29 mouse cellular contexts compared by ENCODE assay signal in the genomic region with DNA sequence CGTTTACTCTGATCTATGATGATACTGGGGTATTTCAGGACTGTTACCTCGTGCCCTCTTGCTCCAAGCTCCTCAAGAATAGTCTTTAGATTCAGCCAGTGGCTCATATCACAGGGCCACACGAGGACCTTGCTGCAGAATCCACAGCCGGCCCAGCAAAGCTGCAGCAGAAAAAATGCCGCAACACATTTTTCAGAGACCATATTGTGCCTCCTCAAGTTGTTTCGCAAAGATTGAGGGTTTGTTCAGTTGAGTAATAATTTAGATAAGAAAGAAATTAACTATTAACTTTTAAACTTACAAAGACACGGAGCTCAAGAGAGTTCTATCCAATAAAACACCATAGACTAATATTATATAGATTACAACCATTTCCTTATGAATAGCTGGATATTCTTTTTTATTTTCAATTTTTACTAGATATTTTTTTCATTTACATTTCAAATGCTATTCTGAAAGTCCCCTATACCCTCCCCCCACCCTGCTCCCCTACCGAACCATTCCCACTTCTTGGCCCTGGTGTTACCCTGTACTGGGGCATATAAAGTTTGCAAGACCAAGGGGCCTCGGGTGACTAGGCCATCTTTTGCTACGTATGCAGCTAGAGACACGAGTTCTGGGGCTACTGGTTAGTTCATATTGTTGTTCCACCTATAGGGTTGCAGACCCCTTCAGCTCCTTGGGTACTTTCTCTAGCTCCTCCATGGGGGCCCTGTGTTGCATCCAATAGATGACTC. TPM values are rescaled to one million over a fixed set of nuclear protein-coding genes. Genes with fewer than 3 reads are reported as not detected.
DNase-seq lines count a peak whose midpoint lies in the region; ATAC-seq and TF ChIP-seq lines count a peak whose summit lies in the region.
"Had no signal": no experiment of that assay in that cellular context is flagged by ENCODE, and none has a peak within 500 bp of the region (broad histone marks: within the 10 kb centered on the region; RNA-seq: fewer than 3 reads in every experiment).

A gene (minus strand): TSS at position 235 of the 737 bp plus-strand sequence.

- H3K27me3 ChIP-seq in lung, embryonic 16.5 days (ENCODE audit: control insufficient read depth, insufficient read depth, low read depth, low read length): no peaks in the 10 kb centered on the region
- no peaks in the 10 kb centered on the region for H3K27me3 ChIP-seq in intestine, embryonic 15.5 days (replicated peaks)
- H3K27me3 ChIP-seq in intestine, embryonic 16.5 days (replicated peaks; ENCODE audit: control insufficient read depth, insufficient read depth, low read length): no peaks in the 10 kb centered on the region
- no peaks in the 10 kb centered on the region for H3K27me3 ChIP-seq in small intestine, adult 2 months (ENCODE audit: control insufficient read depth, insufficient read depth, low read length)
- H3K27me3 ChIP-seq: embryonic facial prominence, embryonic 13.5 days; embryonic facial prominence, embryonic 15.5 days; forebrain, embryonic 12.5 days had no signal

- H3K27ac ChIP-seq in lung, embryonic 16.5 days (ENCODE audit: low read length): no peak within 1 kb of the TSS
- H3K27ac ChIP-seq in intestine, embryonic 15.5 days: no peak within 1 kb of the TSS
- H3K27ac ChIP-seq in intestine, embryonic 16.5 days (ENCODE audit: low read length): peak within 1 kb of the TSS; percentile 64
- peak within 1 kb of the TSS; percentile 95 for H3K27ac ChIP-seq in small intestine, adult 2 months (ENCODE audit: insufficient read depth, low read depth, low read length)
- H3K27ac ChIP-seq in gastrocnemius, adult 2 months: no peak within 1 kb of the TSS
- H3K27ac ChIP-seq: embryonic facial prominence, embryonic 13.5 days; embryonic facial prominence, embryonic 15.5 days; forebrain, embryonic 10.5 days; forebrain, embryonic 12.5 days had no signal

- 56% methylated on average over 11 of the region's 11 CpGs for WGBS in lung, embryonic 16.5 days
- 57% methylated on average over 11 of the region's 11 CpGs for WGBS in intestine, embryonic 15.5 days
- WGBS in intestine, embryonic 16.5 days: 55% methylated on average over 11 of the region's 11 CpGs
- 26% methylated on average over 11 of the region's 11 CpGs for WGBS in small intestine, adult 2 months

- TF ChIP-seq POLR2A in small intestine, adult 2 months (IDR thresholded peaks at IDR 0.05; ENCODE audit: low read depth, low read length): peak; percentile 53; the same call in 1 of the 2 replicates

- ATAC-seq in lung, embryonic 16.5 days (ENCODE audit: low read depth): 0 out of 2 replicates have a peak, but pooled peaks have one; percentile 10
- peak; percentile 86 for ATAC-seq in intestine, embryonic 15.5 days
- peak; percentile 84 for ATAC-seq in intestine, embryonic 16.5 days
- ATAC-seq: forebrain, embryonic 14.5 days; forebrain, embryonic 16.5 days had no signal

- intact Hi-C loops in gastrocnemius, adult 2 months (cut with DNase I): no loop called here

- no peak for TF ChIP-seq CTCF in small intestine, adult 2 months (IDR thresholded peaks at IDR 0.05; ENCODE audit: extremely low read depth, insufficient read length, insufficient replicate concordance, low read depth, low read length)
- no peak for TF ChIP-seq CTCF in gastrocnemius, adult 2 months (IDR thresholded peaks at IDR 0.05)

- no peaks in the 10 kb centered on the region for H3K4me1 ChIP-seq in lung, embryonic 16.5 days (replicated peaks; ENCODE audit: control insufficient read depth, insufficient read depth, low read length)
- H3K4me1 ChIP-seq in intestine, embryonic 15.5 days (replicated peaks): no peaks in the 10 kb centered on the region
- no peaks in the 10 kb centered on the region for H3K4me1 ChIP-seq in intestine, embryonic 16.5 days (ENCODE audit: control insufficient read depth, insufficient read depth, low read length)
- H3K4me1 ChIP-seq in small intestine, adult 2 months (ENCODE audit: control insufficient read depth, insufficient read depth, insufficient read length, low read length): peaks cover 6% of the 10 kb centered on the region; the same call in 1 of the 2 replicates
- H3K4me1 ChIP-seq: embryonic facial prominence, embryonic 13.5 days; embryonic facial prominence, embryonic 15.5 days; forebrain, embryonic 10.5 days; forebrain, embryonic 12.5 days had no signal

- no peaks in the 10 kb centered on the region for H3K36me3 ChIP-seq in lung, embryonic 16.5 days (ENCODE audit: control insufficient read depth, insufficient read depth, low read length)
- no peaks in the 10 kb centered on the region for H3K36me3 ChIP-seq in intestine, embryonic 15.5 days
- no peaks in the 10 kb centered on the region for H3K36me3 ChIP-seq in intestine, embryonic 16.5 days (ENCODE audit: control insufficient read depth, insufficient read depth, low read length)
- no peaks in the 10 kb centered on the region; the same call in 1 of the 2 replicates for H3K36me3 ChIP-seq in small intestine, adult 2 months (ENCODE audit: control insufficient read depth, insufficient read depth, low read length)
- H3K36me3 ChIP-seq: embryonic facial prominence, embryonic 13.5 days; embryonic facial prominence, embryonic 15.5 days; forebrain, embryonic 10.5 days; forebrain, embryonic 12.5 days had no signal

- H3K4me3 ChIP-seq in lung, embryonic 16.5 days (ENCODE audit: low read length): no peak within 1 kb of the TSS
- no peak within 1 kb of the TSS for H3K4me3 ChIP-seq in intestine, embryonic 15.5 days (replicated peaks)
- H3K4me3 ChIP-seq in intestine, embryonic 16.5 days (ENCODE audit: low read length): no peak within 1 kb of the TSS; the same call in 1 of the 2 replicates
- peak within 1 kb of the TSS; percentile 56 for H3K4me3 ChIP-seq in small intestine, adult 2 months (ENCODE audit: low read depth, low read length)
- H3K4me3 ChIP-seq in gastrocnemius, adult 2 months: no peak within 1 kb of the TSS
- H3K4me3 ChIP-seq: embryonic facial prominence, embryonic 13.5 days; embryonic facial prominence, embryonic 15.5 days; erythroblast, embryonic 14.5 days; forebrain, embryonic 10.5 days; forebrain, embryonic 12.5 days had no signal

- no peak within 1 kb of the TSS for H3K4me2 ChIP-seq in lung, embryonic 16.5 days (ENCODE audit: low read depth, low read length)
- no peak within 1 kb of the TSS for H3K4me2 ChIP-seq in intestine, embryonic 15.5 days (replicated peaks)
- H3K4me2 ChIP-seq in intestine, embryonic 16.5 days (ENCODE audit: low read depth, low read length): 0 out of 2 replicates have a peak within 1 kb of the TSS, but pooled peaks have one; percentile 1
- H3K4me2 ChIP-seq: embryonic facial prominence, embryonic 13.5 days; embryonic facial prominence, embryonic 15.5 days; forebrain, embryonic 12.5 days had no signal

- DNase-seq in lung, postnatal 4 days: no peak
- no peak for DNase-seq in gastrocnemius, adult 2 months
- DNase-seq in adrenal gland, adult (ENCODE audit: inconsistent age in 2 of 2, low spot score in 1 of 2): no peak
- DNase-seq: adrenal gland, adult 8-10 months; adrenal gland, postnatal 14 days; adrenal gland, postnatal 36 days; cerebellum, adult 11-12 months; cerebellum, adult 2 months; cerebellum, adult 9-10 months; cerebellum, postnatal 10 days; cerebellum, postnatal 36 days; embryo, embryonic 11 days had no signal

- H3K9me3 ChIP-seq in lung, embryonic 16.5 days (ENCODE audit: control insufficient read depth, low read length): no peaks in the 10 kb centered on the region
- no peaks in the 10 kb centered on the region for H3K9me3 ChIP-seq in intestine, embryonic 15.5 days
- no peaks in the 10 kb centered on the region for H3K9me3 ChIP-seq in intestine, embryonic 16.5 days (ENCODE audit: control insufficient read depth, low read length)
- H3K9me3 ChIP-seq: embryonic facial prominence, embryonic 13.5 days; embryonic facial prominence, embryonic 15.5 days; forebrain, embryonic 10.5 days; forebrain, embryonic 12.5 days had no signal

- H3K9ac ChIP-seq in lung, embryonic 16.5 days (ENCODE audit: low read length): no peak within 1 kb of the TSS
- no peak within 1 kb of the TSS for H3K9ac ChIP-seq in intestine, embryonic 15.5 days
- H3K9ac ChIP-seq in intestine, embryonic 16.5 days (ENCODE audit: low read depth, low read length): no peak within 1 kb of the TSS
- H3K9ac ChIP-seq: embryonic facial prominence, embryonic 13.5 days; embryonic facial prominence, embryonic 15.5 days; forebrain, embryonic 12.5 days had no signal

RNA-seq across cellular contexts. Expression of the gene that starts here (rescaled TPM):
- polyA plus RNA-seq in lung, embryonic 16.5 days (2015; fragmentation: Nextera tagmentation; extraction: Ambion mirVana): not detected in 2 replicates
- polyA plus RNA-seq in intestine, embryonic 15.5 days (2015; fragmentation: Nextera tagmentation; extraction: Ambion mirVana): 3.1 and 3.6 TPM in 2 replicates
- 4.8 and 6.1 TPM in 2 replicates for polyA plus RNA-seq in intestine, embryonic 16.5 days (2015; fragmentation: Nextera tagmentation; extraction: Ambion mirVana)
- 4.8 and 11.6 TPM in 2 replicates for polyA plus RNA-seq in small intestine, adult 2 months (2012; rRNA removed)
- not detected for total RNA-seq in gastrocnemius, adult 2 months (2021)
- total RNA-seq: adrenal gland, adult 18-20 months; adrenal gland, adult 8-10 months; adrenal gland, postnatal 36 days; common myeloid progenitor, adult 5-6 weeks; ES-E14; MEL had no signal
- polyA plus RNA-seq: C2C12; cerebellum, adult 2 months; embryonic facial prominence, embryonic 11.5 days; embryonic facial prominence, embryonic 13.5 days; embryonic facial prominence, embryonic 15.5 days; erythroblast, embryonic 14.5 days; forebrain, embryonic 10.5 days; forebrain, embryonic 12.5 days; forebrain, embryonic 14.5 days; forebrain, embryonic 16.5 days had no signal

Comparison
In these comparisons a context has a peak if more than half of its experiments do, and no peak if none do; other contexts are left out.
1. H3K27ac ChIP-seq: peak in intestine, embryonic 16.5 days (single experiment) and small intestine, adult 2 months (single experiment); none in lung, embryonic 16.5 days (single experiment), intestine, embryonic 15.5 days (single experiment) and gastrocnemius, adult 2 months (single experiment).
2. Peak in ATAC-seq in lung, embryonic 16.5 days; RNA of the gene not detected or under 1 TPM.
3. ATAC-seq: peak in every context shown above with its lines; median percentile 86 in intestine, embryonic 15.5 days; 84 in intestine, embryonic 16.5 days; 10 in lung, embryonic 16.5 days.